Mouse (Mus musculus): ENCODE measurements around the gene Slc44a1.

Slc44a1 gene

GRCm38 (mm10) chr4:53474109-53474508 lies 33.9 kb downstream of the Slc44a1 start:
- DNase-seq, result no peak

- no peak for DNase-seq
These were observed 35.2 kb downstream of the Slc44a1 start for GRCm38 (mm10) chr4:53475230-53475952.

- no peak for DNase-seq
These were observed 38.4 kb downstream of the Slc44a1 start for GRCm38 (mm10) chr4:53478644-53479043.

- DNase-seq, result no peak
These were observed 47.3 kb downstream of the Slc44a1 start for GRCm38 (mm10) chr4:53487216-53488188.

GRCm38 (mm10) chr4:53488803-53489202 lies 48.6 kb downstream of the Slc44a1 start:
- no peak for DNase-seq

GRCm38 (mm10) chr4:53490371-53490770 lies 50.2 kb downstream of the Slc44a1 start:
- no peak for DNase-seq

- DNase-seq, result peak; percentile 32
These were observed 51.1 kb downstream of the Slc44a1 start for GRCm38 (mm10) chr4:53491269-53491668.

GRCm38 (mm10) chr4:53495646-53496045 lies 55.4 kb downstream of the Slc44a1 start:
- DNase-seq, result no peak

- DNase-seq, result no peak
These were observed 62.6 kb downstream of the Slc44a1 start for GRCm38 (mm10) chr4:53502764-53503163.

GRCm38 (mm10) chr4:53512131-53512916 lies 72.1 kb downstream of the Slc44a1 start:
- DNase-seq, result peak; percentile 8

GRCm38 (mm10) chr4:53513276-53514081 lies 73.3 kb downstream of the Slc44a1 start:
- DNase-seq, result peak; percentile 41

GRCm38 (mm10) chr4:53516011-53516532 lies 75.9 kb downstream of the Slc44a1 start:
- no peak for DNase-seq

GRCm38 (mm10) chr4:53519429-53519828 lies 79.2 kb downstream of the Slc44a1 start:
- DNase-seq, result no peak

GRCm38 (mm10) chr4:53521028-53521427 lies 80.8 kb downstream of the Slc44a1 start:
- no peak for DNase-seq

- no peak for DNase-seq
These were observed 82.4 kb downstream of the Slc44a1 start for GRCm38 (mm10) chr4:53522655-53523054.

GRCm38 (mm10) chr4:53525503-53525902 lies 85.3 kb downstream of the Slc44a1 start:
- DNase-seq, result no peak

GRCm38 (mm10) chr4:53525994-53526393 lies 85.8 kb downstream of the Slc44a1 start:
- no peak for DNase-seq

- DNase-seq, result no peak
These were observed 86.2 kb downstream of the Slc44a1 start for GRCm38 (mm10) chr4:53526446-53526845.

- no peak for DNase-seq
These were observed 95.6 kb downstream of the Slc44a1 start for GRCm38 (mm10) chr4:53535795-53536194.

GRCm38 (mm10) chr4:53537101-53537500 lies 96.9 kb downstream of the Slc44a1 start:
- no peak for DNase-seq

- no peak for DNase-seq
These were observed 97.3 kb downstream of the Slc44a1 start for GRCm38 (mm10) chr4:53537539-53537938.

- no peak for DNase-seq
These were observed 98.4 kb downstream of the Slc44a1 start for GRCm38 (mm10) chr4:53538600-53538999.

Data from thymus, postnatal 14 days (tissue).